Mouse (Mus musculus): ENCODE measurements around the gene Il34.

Gene Il34

DNA sequence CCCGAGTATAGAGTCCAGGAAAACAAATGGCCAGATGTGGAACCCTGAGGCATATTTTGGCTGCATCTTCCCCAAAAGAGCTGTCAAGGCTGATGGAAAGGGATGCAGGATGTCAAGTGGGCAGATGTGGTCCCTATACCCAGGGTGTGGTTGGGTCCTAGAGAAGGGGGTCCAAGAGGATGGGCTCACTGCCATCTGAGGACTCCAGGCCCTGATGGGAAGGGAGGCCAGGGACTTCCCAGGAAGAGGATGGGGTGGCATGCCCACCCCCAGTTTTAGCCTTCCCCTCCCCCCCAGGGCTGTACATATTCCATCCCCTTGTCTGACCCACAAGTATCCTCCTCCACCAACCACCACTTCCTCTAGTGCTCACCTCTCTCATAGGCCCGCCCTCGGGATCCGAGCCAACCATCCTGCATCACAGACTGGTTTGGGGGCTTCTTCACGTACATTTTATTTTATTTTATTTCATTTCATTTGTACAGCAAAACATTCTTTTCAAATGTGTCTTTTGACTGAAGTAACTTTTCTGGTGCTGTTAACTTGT, 65.0 kb downstream of the Il34 start:
- no peak for DNase-seq (ENCODE audit: low spot score in 2 of 2)

GRCm38 (mm10) chr8:110738591-110739195, 67.0 kb downstream of the Il34 start:
- DNase-seq (ENCODE audit: low spot score in 2 of 2): no peak

DNA sequence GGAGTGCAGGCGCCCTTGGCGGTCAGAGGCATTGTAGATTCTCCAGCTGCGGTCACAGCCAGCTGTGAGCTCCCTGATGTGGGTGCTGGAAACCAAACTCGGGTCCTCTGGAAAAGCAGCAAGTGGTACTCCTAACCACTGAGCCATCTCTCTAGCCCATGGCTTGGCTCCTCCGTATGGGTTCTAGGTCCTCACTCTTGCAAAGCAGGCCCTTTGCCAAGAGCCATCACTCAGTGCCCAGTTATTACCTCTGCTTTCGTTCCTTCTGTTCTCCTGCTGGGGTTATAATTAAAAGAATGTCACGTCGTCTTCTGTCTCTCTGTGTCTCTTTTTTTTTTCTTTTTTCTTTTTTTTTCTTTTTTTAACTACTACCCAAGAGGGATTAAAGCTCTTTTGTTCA, 72.7 kb downstream of the Il34 start:
- no peak for DNase-seq (ENCODE audit: low spot score in 2 of 2)

- no peak for DNase-seq (ENCODE audit: low spot score in 2 of 2)
Observed at GRCm38 (mm10) chr8:110731346-110731859, 74.3 kb downstream of the Il34 start.

GRCm38 (mm10) chr8:110726893-110727292, 78.8 kb downstream of the Il34 start:
- DNase-seq (ENCODE audit: low spot score in 2 of 2): peak in 1 of 2 experiments; percentile 74

GRCm38 (mm10) chr8:110725084-110725838, 80.5 kb downstream of the Il34 start:
- DNase-seq (ENCODE audit: low spot score in 2 of 2): no peak

DNA sequence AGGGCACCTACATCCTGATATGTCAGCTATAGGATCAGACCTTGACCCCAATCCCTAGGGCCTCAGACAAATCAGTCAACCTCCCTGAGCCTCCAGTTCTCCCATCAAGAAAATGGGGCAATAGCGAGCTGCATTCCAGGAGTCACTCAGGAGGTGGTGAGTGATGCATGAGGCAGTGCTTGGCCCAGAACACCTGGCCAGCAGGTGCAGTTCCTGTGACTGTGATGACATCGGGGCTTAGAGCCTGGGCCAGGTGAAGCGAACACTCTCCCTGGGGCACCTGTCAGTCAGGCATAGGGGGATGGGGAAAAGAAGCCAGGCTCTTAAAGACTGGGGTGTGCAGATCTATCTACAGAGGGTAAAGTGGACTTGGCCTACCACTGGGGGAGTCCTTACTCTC, 81.2 kb downstream of the Il34 start:
- no peak for DNase-seq (ENCODE audit: low spot score in 2 of 2)

DNA sequence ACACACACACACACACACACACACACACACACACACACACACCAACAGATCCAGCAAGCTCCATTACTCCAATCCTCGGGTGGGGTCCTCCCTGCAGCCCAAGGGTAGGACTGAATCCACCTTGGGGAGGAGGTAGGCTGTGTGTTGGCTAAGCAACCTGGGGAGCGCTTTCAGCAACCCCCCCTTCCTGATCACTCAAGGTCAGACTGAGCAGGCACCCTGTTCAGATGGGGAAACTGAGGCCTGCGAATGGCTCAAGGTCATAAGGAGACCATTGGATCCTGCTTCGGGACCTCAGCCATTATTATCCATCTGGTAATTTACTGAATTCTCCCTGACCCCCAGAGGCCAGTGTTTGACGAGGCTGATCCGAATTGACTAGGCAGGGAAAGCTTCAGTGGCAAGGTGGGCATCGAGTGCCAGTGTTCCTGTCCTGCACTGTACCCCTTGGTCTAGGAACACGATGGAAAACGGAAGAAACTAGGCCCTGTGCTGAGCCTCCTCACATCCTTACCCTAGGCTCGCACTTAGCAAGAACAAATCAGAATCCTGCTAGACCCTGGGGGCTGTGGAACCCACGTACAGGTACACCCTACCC, 83.2 kb downstream of the Il34 start:
- no peak for DNase-seq (ENCODE audit: low spot score in 2 of 2)

- peak in 1 of 2 experiments; percentile 37 for DNase-seq (ENCODE audit: low spot score in 2 of 2)
Observed at GRCm38 (mm10) chr8:110721606-110722413, 83.9 kb downstream of the Il34 start.

DNA sequence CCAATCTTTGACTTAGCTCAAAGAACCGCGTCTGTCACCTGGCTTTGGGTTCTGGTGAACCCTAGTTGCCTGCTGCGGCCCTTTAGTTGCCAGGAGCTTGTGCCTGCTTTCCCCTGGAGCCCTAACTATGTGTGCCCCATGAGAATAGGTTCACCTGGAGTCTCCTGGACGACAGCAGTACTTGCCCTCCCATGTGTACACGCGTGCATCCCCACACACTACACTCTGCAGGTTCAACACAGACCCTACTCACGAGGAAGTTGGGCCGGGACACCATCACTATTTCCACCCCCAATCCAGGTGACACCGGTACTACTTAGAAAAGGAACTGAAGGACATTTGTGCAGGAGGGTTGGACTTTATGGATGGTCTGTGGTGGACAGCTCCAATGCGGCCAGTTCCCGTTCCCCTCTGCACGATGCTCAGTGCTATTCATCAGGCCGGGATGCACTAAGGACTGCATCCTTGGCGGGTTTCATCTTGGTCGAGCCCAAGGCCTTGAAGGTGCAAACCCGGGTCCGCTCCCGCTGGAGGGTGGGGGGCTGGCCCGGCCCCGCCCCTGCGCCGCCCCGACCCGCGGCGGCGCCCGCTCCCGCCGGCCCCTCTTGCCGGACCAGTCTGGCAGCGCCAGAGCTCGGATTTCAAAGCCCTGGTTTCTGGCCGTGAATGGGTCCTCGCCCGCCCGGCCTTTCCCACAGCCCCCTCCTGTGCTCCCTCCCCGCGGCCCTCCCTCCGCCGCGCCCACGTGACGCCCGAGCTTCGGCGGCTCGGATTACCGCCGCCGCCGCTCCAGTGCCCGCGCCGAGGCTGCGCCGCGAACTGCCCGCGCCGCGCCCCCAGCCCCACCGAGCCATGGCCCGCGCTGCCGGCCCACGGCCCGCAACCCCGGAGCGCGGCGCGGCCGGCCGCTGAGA, 84.8 kb downstream of the Il34 start, which contains the start of gene Mtss1l:
Gene Mtss1l (plus strand): TSS at position 792 of the 914 bp plus-strand sequence.
- DNase-seq (ENCODE audit: low spot score in 2 of 2): peak in 1 of 2 experiments; percentile 20

DNA sequence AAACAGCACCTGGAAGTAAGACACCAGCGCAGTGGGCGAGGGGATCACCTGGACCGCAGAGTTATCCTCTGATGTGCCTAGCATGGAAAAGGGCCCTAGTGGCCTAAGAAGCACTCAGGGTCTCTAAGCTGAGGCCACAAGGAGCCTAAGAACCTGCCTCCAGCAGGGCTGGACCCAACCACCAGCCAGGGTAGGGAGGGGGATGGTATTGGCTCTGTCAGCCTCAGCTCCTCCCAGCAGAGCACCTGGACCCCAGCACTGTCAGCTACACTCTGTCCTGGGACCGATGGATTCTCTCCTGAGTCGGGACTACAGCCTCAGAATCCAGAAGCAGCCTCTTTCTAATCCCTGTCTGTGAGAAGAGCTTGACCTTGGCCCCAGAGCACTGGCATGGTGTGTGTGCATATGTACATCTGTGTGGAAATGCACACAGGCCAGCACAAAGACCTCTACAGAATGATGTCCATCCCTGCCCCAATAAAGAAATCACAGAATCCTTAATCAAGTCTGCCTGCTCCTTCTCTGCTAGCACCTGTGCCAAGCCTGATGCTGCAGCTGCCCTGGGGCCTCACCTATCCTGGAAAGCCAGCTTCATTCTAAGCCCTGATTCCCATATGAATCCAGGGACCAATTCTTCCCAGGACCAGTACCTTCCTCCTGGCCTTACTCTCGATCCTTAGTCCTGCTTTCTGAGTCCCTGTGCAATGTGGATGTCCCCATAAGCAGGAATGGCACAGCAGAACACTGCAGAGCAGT, 85.6 kb downstream of the Il34 start:
- no peak for DNase-seq (ENCODE audit: low spot score in 2 of 2)

DNA sequence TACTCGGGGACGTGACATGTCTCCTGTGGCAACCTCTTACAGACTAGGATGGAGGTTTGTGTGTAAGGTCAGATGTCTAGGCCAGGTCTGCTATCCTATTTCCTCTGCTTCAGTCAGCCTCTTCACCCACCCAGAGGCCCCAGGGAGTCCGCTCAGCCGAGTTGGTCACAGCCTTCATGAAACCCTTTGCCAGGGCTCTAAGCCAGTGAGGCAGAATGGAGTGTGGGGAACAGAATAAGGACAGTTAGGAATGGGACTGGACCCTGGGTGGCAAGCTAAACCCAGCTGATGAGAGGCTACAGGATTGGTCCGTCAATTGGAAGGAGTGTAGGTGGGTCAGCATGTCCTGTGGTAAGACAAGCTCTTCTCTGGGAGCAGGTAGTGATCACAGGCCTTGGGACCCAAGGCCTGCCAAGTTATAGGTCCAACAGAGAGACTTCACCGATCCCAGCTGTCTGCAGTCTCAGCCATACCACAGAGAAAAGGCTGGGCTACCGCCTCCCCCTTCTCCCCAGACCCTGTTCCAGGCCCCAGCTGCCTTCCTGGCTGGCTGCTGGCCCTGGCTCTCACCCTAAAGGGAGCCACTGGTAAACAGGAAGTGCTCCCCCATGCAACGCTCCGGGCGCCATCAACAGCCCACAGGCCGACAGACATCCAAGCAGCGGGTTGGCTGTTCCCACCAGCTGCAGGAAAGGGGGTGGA, 86.6 kb downstream of the Il34 start:
- DNase-seq (ENCODE audit: low spot score in 2 of 2): no peak

- no peak for DNase-seq (ENCODE audit: low spot score in 2 of 2)
Observed at GRCm38 (mm10) chr8:110718209-110718968, 87.3 kb downstream of the Il34 start.

DNA sequence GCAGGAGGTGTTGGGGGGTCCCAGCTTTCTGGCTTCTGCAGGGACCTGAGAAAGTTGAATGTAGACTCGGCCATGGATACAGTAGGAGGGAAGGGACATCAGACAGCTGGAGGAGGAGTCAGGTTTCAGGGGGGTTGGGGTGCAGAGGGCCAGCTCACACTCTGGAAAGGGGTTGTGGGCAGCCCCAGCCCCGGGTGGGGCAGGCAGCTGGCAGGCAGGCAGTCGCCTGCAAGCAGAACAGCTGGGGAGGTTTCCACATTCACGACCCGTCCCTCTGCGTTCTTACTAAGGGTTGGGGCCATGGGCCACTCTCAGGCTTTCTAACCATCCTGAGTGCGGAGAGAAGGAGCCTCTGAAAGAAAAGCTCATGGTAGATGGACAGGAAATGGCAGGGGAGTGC, 88.6 kb downstream of the Il34 start:
- DNase-seq (ENCODE audit: low spot score in 2 of 2): no peak

- DNase-seq (ENCODE audit: low spot score in 2 of 2): no peak
Observed at GRCm38 (mm10) chr8:110716075-110716474, 89.6 kb downstream of the Il34 start.

- DNase-seq (ENCODE audit: low spot score in 2 of 2): no peak
Observed at GRCm38 (mm10) chr8:110714827-110715519, 90.8 kb downstream of the Il34 start.

- DNase-seq (ENCODE audit: low spot score in 2 of 2): no peak
Observed at GRCm38 (mm10) chr8:110713073-110713472, 92.7 kb downstream of the Il34 start.

Measured in thymus, postnatal 10 days (tissue).